Mouse (Mus musculus) erythroblast, embryonic 14.5 days (primary cell): ENCODE measurements at regions not wholly inside any gene's neighbourhood (a gene's known extent, or its start where the extent isn't known, plus 50 kb on each side); places are given as distances from the start of the nearest gene placed in this dataset.

Experiments
- H3K27me3 ChIP-seq: 2 replicates; pipeline ENCODE4 v1.6.1; 2012; ENCODE audit warnings: inconsistent platforms; ENCODE audit not compliant: control insufficient read depth
- H3K36me3 ChIP-seq: 2 replicates; pipeline ENCODE4 v1.6.1; 2012; ENCODE audit warnings: mild to moderate bottlenecking, inconsistent platforms; ENCODE audit not compliant: control insufficient read depth
- H3K4me1 ChIP-seq: 2 replicates; pipeline ENCODE4 v1.6.1; 2012; ENCODE audit warnings: inconsistent platforms; ENCODE audit not compliant: control insufficient read depth
- H3K4me3 ChIP-seq: replicated peaks from 2 replicates; pipeline ENCODE3; 2012; ENCODE audit warnings: moderate library complexity, mild to moderate bottlenecking, inconsistent platforms
- H3K9me3 ChIP-seq: 2 replicates; pipeline ENCODE4 v1.6.1; 2012; ENCODE audit warnings: low read length, inconsistent platforms, mixed read lengths; ENCODE audit not compliant: control insufficient read depth
- GATA1 ChIP-seq: IDR thresholded peaks from 2 replicates; pipeline ENCODE4 v1.6.1; 2012; ENCODE audit warnings: low read length, inconsistent platforms, mixed read lengths
- TAL1 ChIP-seq: IDR thresholded peaks from 3 replicates; pipeline ENCODE4 v1.6.1; 2012; ENCODE audit warnings: low read length, inconsistent platforms, mixed read lengths

GRCm38 (mm10) chrX:11708325-11708724, 380.7 kb downstream of the H2al1j start:
- no peaks in the 10 kb centered on the region for H3K9me3 ChIP-seq
- TF ChIP-seq TAL1 (no peak), GATA1 (no peak)

GRCm38 (mm10) chrX:11709326-11709725, 381.7 kb downstream of the H2al1j start:
- Histone ChIP-seq H3K27me3 (no peaks in the 10 kb centered on the region), H3K9me3 (no peaks in the 10 kb centered on the region), H3K36me3 (no peaks in the 10 kb centered on the region), H3K4me3 (no peak overlapping the region), H3K4me1 (no peaks in the 10 kb centered on the region)
- TF ChIP-seq TAL1 (no peak), GATA1 (no peak)

More at GRCm38 (mm10) chrX:11708325-11708724, 380.7 kb downstream of the H2al1j start:
- no peaks in the 10 kb centered on the region for H3K27me3 ChIP-seq
- H3K4me1 ChIP-seq = no peaks in the 10 kb centered on the region
- H3K36me3 ChIP-seq = no peaks in the 10 kb centered on the region
- H3K4me3 ChIP-seq = no peak overlapping the region

GRCm38 (mm10) chrX:11713423-11713822, 385.8 kb downstream of the H2al1j start:
- H3K27me3 ChIP-seq = no peaks in the 10 kb centered on the region
- H3K36me3 ChIP-seq = no peaks in the 10 kb centered on the region
- TF ChIP-seq GATA1 = no peak
- no peak for TF ChIP-seq TAL1
- no peaks in the 10 kb centered on the region for H3K9me3 ChIP-seq
- no peak overlapping the region for H3K4me3 ChIP-seq
- no peaks in the 10 kb centered on the region for H3K4me1 ChIP-seq

GRCm38 (mm10) chrX:11716773-11717172, 389.2 kb downstream of the H2al1j start:
- Histone ChIP-seq H3K4me3 (no peak overlapping the region), H3K36me3 (no peaks in the 10 kb centered on the region), H3K9me3 (no peaks in the 10 kb centered on the region), H3K4me1 (no peaks in the 10 kb centered on the region), H3K27me3 (no peaks in the 10 kb centered on the region)
- TF ChIP-seq GATA1 = no peak
- TF ChIP-seq TAL1 = no peak

GRCm38 (mm10) chrX:11718778-11719177, 391.2 kb downstream of the H2al1j start:
- Histone ChIP-seq H3K36me3 (no peaks in the 10 kb centered on the region), H3K9me3 (no peaks in the 10 kb centered on the region), H3K4me1 (no peaks in the 10 kb centered on the region), H3K27me3 (no peaks in the 10 kb centered on the region), H3K4me3 (no peak overlapping the region)
- TF ChIP-seq GATA1 = no peak
- TF ChIP-seq TAL1 = no peak

- Histone ChIP-seq H3K27me3 (no peaks in the 10 kb centered on the region), H3K4me1 (no peaks in the 10 kb centered on the region), H3K9me3 (no peaks in the 10 kb centered on the region), H3K36me3 (no peaks in the 10 kb centered on the region), H3K4me3 (no peak overlapping the region)
- TF ChIP-seq TAL1 (no peak), GATA1 (no peak)
These were observed 392.9 kb downstream of the H2al1j start for GRCm38 (mm10) chrX:11720517-11720916.

- TF ChIP-seq GATA1 = no peak
- TF ChIP-seq TAL1 = no peak
- no peak overlapping the region for H3K4me3 ChIP-seq
- no peaks in the 10 kb centered on the region for H3K4me1 ChIP-seq
- H3K36me3 ChIP-seq = no peaks in the 10 kb centered on the region
- no peaks in the 10 kb centered on the region for H3K9me3 ChIP-seq
- no peaks in the 10 kb centered on the region for H3K27me3 ChIP-seq
These were observed 395.1 kb downstream of the H2al1j start for GRCm38 (mm10) chrX:11722730-11723129.

GRCm38 (mm10) chrX:11724718-11725117, 397.1 kb downstream of the H2al1j start:
- no peak for TF ChIP-seq TAL1
- TF ChIP-seq GATA1 = no peak
- Histone ChIP-seq H3K27me3 (no peaks in the 10 kb centered on the region), H3K4me3 (no peak overlapping the region), H3K4me1 (no peaks in the 10 kb centered on the region), H3K9me3 (no peaks in the 10 kb centered on the region), H3K36me3 (no peaks in the 10 kb centered on the region)

- TF ChIP-seq GATA1 (no peak), TAL1 (no peak)
- H3K4me3 ChIP-seq = no peak overlapping the region
- no peaks in the 10 kb centered on the region for H3K27me3 ChIP-seq
- no peaks in the 10 kb centered on the region for H3K36me3 ChIP-seq
- no peaks in the 10 kb centered on the region for H3K4me1 ChIP-seq
- H3K9me3 ChIP-seq = no peaks in the 10 kb centered on the region
These were observed 399.1 kb downstream of the H2al1j start for GRCm38 (mm10) chrX:11726524-11727231.

GRCm38 (mm10) chrX:11728481-11728880, 400.9 kb downstream of the H2al1j start:
- TF ChIP-seq GATA1 = no peak
- TF ChIP-seq TAL1 = no peak
- H3K27me3 ChIP-seq = no peaks in the 10 kb centered on the region
- H3K4me3 ChIP-seq = no peak overlapping the region
- H3K9me3 ChIP-seq = no peaks in the 10 kb centered on the region
- no peaks in the 10 kb centered on the region for H3K36me3 ChIP-seq
- no peaks in the 10 kb centered on the region for H3K4me1 ChIP-seq
